Mouse (Mus musculus): Measurements from ENCODE around the gene Wdr61. TPM values are rescaled to one million over a fixed set of nuclear protein-coding genes. Genes with fewer than 3 reads are reported as not detected.

Wdr61 gene
- polyA plus RNA-seq, 1 experiment from 2014 or later: 90.1 TPM

GRCm38 (mm10) chr9:54764091-54764490 is 29.8 kb upstream of the Wdr61 start:
- ATAC-seq: no peak
- Histone ChIP-seq H3K4me1 (ENCODE audit: control insufficient read depth, insufficient read depth, low read depth, low read length) (peaks cover 19% of the 10 kb centered on the region), H3K36me3 (ENCODE audit: control insufficient read depth, insufficient read depth, low read length) (no peaks in the 10 kb centered on the region), H3K9ac (ENCODE audit: low read depth, low read length) (no peak overlapping the region), H3K4me2 (ENCODE audit: low read length) (peak overlapping the region; percentile 80), H3K27me3 (replicated peaks; ENCODE audit: control insufficient read depth, insufficient read depth, low read length) (peaks cover 18% of the 10 kb centered on the region), H3K27ac (ENCODE audit: low read depth, low read length) (no peak overlapping the region), H3K9me3 (ENCODE audit: control insufficient read depth, low read length) (no peaks in the 10 kb centered on the region), H3K4me3 (ENCODE audit: low read length) (no peak overlapping the region)
- WGBS: 24% methylated on average over 12 of the region's 12 CpGs

GRCm38 (mm10) chr9:54759592-54759991 is 25.3 kb upstream of the Wdr61 start:
- H3K27ac ChIP-seq (ENCODE audit: low read depth, low read length): no peak overlapping the region
- peaks cover 7% of the 10 kb centered on the region for H3K27me3 ChIP-seq (replicated peaks; ENCODE audit: control insufficient read depth, insufficient read depth, low read length)
- no peaks in the 10 kb centered on the region for H3K9me3 ChIP-seq (ENCODE audit: control insufficient read depth, low read length)
- H3K36me3 ChIP-seq (ENCODE audit: control insufficient read depth, insufficient read depth, low read length): no peaks in the 10 kb centered on the region
- H3K9ac ChIP-seq (ENCODE audit: low read depth, low read length): no peak overlapping the region
- no peak overlapping the region for H3K4me3 ChIP-seq (ENCODE audit: low read length)
- no peak overlapping the region for H3K4me2 ChIP-seq (ENCODE audit: low read length)
- ATAC-seq: 0 out of 2 replicates have a peak, but pooled peaks have one; percentile 20
- peaks cover 2% of the 10 kb centered on the region for H3K4me1 ChIP-seq (ENCODE audit: control insufficient read depth, insufficient read depth, low read depth, low read length)
- 12% methylated on average over 6 of the region's 6 CpGs for WGBS

- H3K27ac ChIP-seq (ENCODE audit: low read depth, low read length): no peak overlapping the region
- no peaks in the 10 kb centered on the region for H3K27me3 ChIP-seq (replicated peaks; ENCODE audit: control insufficient read depth, insufficient read depth, low read length)
- H3K4me3 ChIP-seq (ENCODE audit: low read length): no peak overlapping the region
- ATAC-seq: peak; percentile 18; the same call in 1 of the 2 replicates
- H3K36me3 ChIP-seq (ENCODE audit: control insufficient read depth, insufficient read depth, low read length): no peaks in the 10 kb centered on the region
- H3K4me2 ChIP-seq (ENCODE audit: low read length): no peak overlapping the region
- no peak overlapping the region for H3K9ac ChIP-seq (ENCODE audit: low read depth, low read length)
- no peaks in the 10 kb centered on the region for H3K9me3 ChIP-seq (ENCODE audit: control insufficient read depth, low read length)
- peaks cover 12% of the 10 kb centered on the region for H3K4me1 ChIP-seq (ENCODE audit: control insufficient read depth, insufficient read depth, low read depth, low read length)
- WGBS: 35% methylated on average over 11 of the region's 11 CpGs
Observed at GRCm38 (mm10) chr9:54752944-54753295, 18.6 kb upstream of the Wdr61 start.

GRCm38 (mm10) chr9:54752201-54752943 is 18.1 kb upstream of the Wdr61 start:
- peak overlapping the region; percentile 14; the same call in 1 of the 2 replicates for H3K27ac ChIP-seq (ENCODE audit: low read depth, low read length)
- peak overlapping the region; percentile 23; the same call in 1 of the 2 replicates for H3K9ac ChIP-seq (ENCODE audit: low read depth, low read length)
- no peaks in the 10 kb centered on the region for H3K9me3 ChIP-seq (ENCODE audit: control insufficient read depth, low read length)
- peaks cover 12% of the 10 kb centered on the region for H3K4me1 ChIP-seq (ENCODE audit: control insufficient read depth, insufficient read depth, low read depth, low read length)
- whole genome bisulfite sequencing: 16% methylated on average over 21 of the region's 21 CpGs
- no peak overlapping the region for H3K4me3 ChIP-seq (ENCODE audit: low read length)
- H3K4me2 ChIP-seq (ENCODE audit: low read length): no peak overlapping the region
- no peaks in the 10 kb centered on the region for H3K27me3 ChIP-seq (replicated peaks; ENCODE audit: control insufficient read depth, insufficient read depth, low read length)
- ATAC-seq: peak; percentile 76
- no peaks in the 10 kb centered on the region for H3K36me3 ChIP-seq (ENCODE audit: control insufficient read depth, insufficient read depth, low read length)

GRCm38 (mm10) chr9:54751684-54752083 is 17.4 kb upstream of the Wdr61 start:
- 76% methylated on average over 2 of the region's 2 CpGs for WGBS
- H3K4me2 ChIP-seq (ENCODE audit: low read length): no peak overlapping the region
- no peak overlapping the region for H3K4me3 ChIP-seq (ENCODE audit: low read length)
- H3K27me3 ChIP-seq (replicated peaks; ENCODE audit: control insufficient read depth, insufficient read depth, low read length): no peaks in the 10 kb centered on the region
- H3K9me3 ChIP-seq (ENCODE audit: control insufficient read depth, low read length): no peaks in the 10 kb centered on the region
- ATAC-seq: no peak
- H3K9ac ChIP-seq (ENCODE audit: low read depth, low read length): no peak overlapping the region
- no peak overlapping the region for H3K27ac ChIP-seq (ENCODE audit: low read depth, low read length)
- no peaks in the 10 kb centered on the region for H3K36me3 ChIP-seq (ENCODE audit: control insufficient read depth, insufficient read depth, low read length)
- H3K4me1 ChIP-seq (ENCODE audit: control insufficient read depth, insufficient read depth, low read depth, low read length): peaks cover 12% of the 10 kb centered on the region

GRCm38 (mm10) chr9:54750215-54750981 is 16.1 kb upstream of the Wdr61 start:
- no peak for ATAC-seq
- Histone ChIP-seq H3K9ac (ENCODE audit: low read depth, low read length) (no peak overlapping the region), H3K4me3 (ENCODE audit: low read length) (no peak overlapping the region), H3K27me3 (replicated peaks; ENCODE audit: control insufficient read depth, insufficient read depth, low read length) (no peaks in the 10 kb centered on the region), H3K27ac (ENCODE audit: low read depth, low read length) (no peak overlapping the region), H3K4me2 (ENCODE audit: low read length) (no peak overlapping the region), H3K36me3 (ENCODE audit: control insufficient read depth, insufficient read depth, low read length) (no peaks in the 10 kb centered on the region), H3K4me1 (ENCODE audit: control insufficient read depth, insufficient read depth, low read depth, low read length) (peaks cover 12% of the 10 kb centered on the region), H3K9me3 (ENCODE audit: control insufficient read depth, low read length) (no peaks in the 10 kb centered on the region)
- 82% methylated on average over 7 of the region's 7 CpGs for WGBS

- Histone ChIP-seq H3K27ac (ENCODE audit: low read depth, low read length) (no peak overlapping the region), H3K4me1 (ENCODE audit: control insufficient read depth, insufficient read depth, low read depth, low read length) (no peaks in the 10 kb centered on the region), H3K9ac (ENCODE audit: low read depth, low read length) (0 out of 2 replicates have a peak overlapping the region, but pooled peaks have one; percentile 32), H3K9me3 (ENCODE audit: control insufficient read depth, low read length) (no peaks in the 10 kb centered on the region), H3K4me3 (ENCODE audit: low read length) (no peak overlapping the region), H3K27me3 (replicated peaks; ENCODE audit: control insufficient read depth, insufficient read depth, low read length) (no peaks in the 10 kb centered on the region), H3K4me2 (ENCODE audit: low read length) (no peak overlapping the region), H3K36me3 (ENCODE audit: control insufficient read depth, insufficient read depth, low read length) (no peaks in the 10 kb centered on the region)
- 25% methylated on average over 13 of the region's 13 CpGs for WGBS
- peak; percentile 17; the same call in 1 of the 2 replicates for ATAC-seq
Observed at GRCm38 (mm10) chr9:54745740-54746370, 11.5 kb upstream of the Wdr61 start.

GRCm38 (mm10) chr9:54743891-54744290 is 9.6 kb upstream of the Wdr61 start:
- Histone ChIP-seq H3K4me2 (ENCODE audit: low read length) (no peak overlapping the region), H3K9me3 (ENCODE audit: control insufficient read depth, low read length) (no peaks in the 10 kb centered on the region), H3K36me3 (ENCODE audit: control insufficient read depth, insufficient read depth, low read length) (no peaks in the 10 kb centered on the region), H3K4me1 (ENCODE audit: control insufficient read depth, insufficient read depth, low read depth, low read length) (no peaks in the 10 kb centered on the region), H3K27me3 (replicated peaks; ENCODE audit: control insufficient read depth, insufficient read depth, low read length) (no peaks in the 10 kb centered on the region), H3K9ac (ENCODE audit: low read depth, low read length) (no peak overlapping the region), H3K4me3 (ENCODE audit: low read length) (no peak overlapping the region), H3K27ac (ENCODE audit: low read depth, low read length) (no peak overlapping the region)
- WGBS: 89% methylated on average over 4 of the region's 4 CpGs
- no peak for ATAC-seq

GRCm38 (mm10) chr9:54738376-54738775 is 4.1 kb upstream of the Wdr61 start:
- H3K4me3 ChIP-seq (ENCODE audit: low read length): no peak overlapping the region
- no peak overlapping the region for H3K9ac ChIP-seq (ENCODE audit: low read depth, low read length)
- H3K36me3 ChIP-seq (ENCODE audit: control insufficient read depth, insufficient read depth, low read length): no peaks in the 10 kb centered on the region
- H3K4me1 ChIP-seq (ENCODE audit: control insufficient read depth, insufficient read depth, low read depth, low read length): peaks cover 9% of the 10 kb centered on the region
- 7% methylated on average over 3 of the region's 3 CpGs for WGBS
- H3K9me3 ChIP-seq (ENCODE audit: control insufficient read depth, low read length): no peaks in the 10 kb centered on the region
- H3K27ac ChIP-seq (ENCODE audit: low read depth, low read length): no peak overlapping the region
- no peak overlapping the region for H3K4me2 ChIP-seq (ENCODE audit: low read length)
- H3K27me3 ChIP-seq (replicated peaks; ENCODE audit: control insufficient read depth, insufficient read depth, low read length): no peaks in the 10 kb centered on the region
- ATAC-seq: peak; percentile 64
